Mouse (Mus musculus): ENCODE measurements at regions not wholly inside any gene's neighbourhood (a gene's known extent, or its start where the extent isn't known, plus 50 kb on each side); places are given as distances from the start of the nearest gene placed in this dataset.

DNA sequence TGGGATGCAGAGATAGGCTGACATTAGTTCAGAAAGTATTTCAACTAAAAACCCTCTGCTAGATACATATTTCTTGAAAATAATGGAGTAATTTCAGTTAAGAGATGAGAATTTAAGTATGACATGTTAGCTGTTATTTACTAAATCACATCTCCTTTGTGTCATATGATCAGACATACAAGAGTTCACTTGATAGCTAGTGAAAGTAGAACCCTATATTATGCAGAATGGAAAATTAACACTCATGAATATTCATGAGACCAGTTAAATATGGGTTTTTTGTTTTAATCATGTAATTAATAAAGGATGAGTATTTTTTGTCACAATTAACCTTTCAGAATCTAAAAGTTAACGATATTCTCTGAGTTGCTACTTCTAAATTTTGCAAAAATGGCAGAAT lies 1349.4 kb downstream of the Slc22a22 start:
- no peak for DNase-seq

DNA sequence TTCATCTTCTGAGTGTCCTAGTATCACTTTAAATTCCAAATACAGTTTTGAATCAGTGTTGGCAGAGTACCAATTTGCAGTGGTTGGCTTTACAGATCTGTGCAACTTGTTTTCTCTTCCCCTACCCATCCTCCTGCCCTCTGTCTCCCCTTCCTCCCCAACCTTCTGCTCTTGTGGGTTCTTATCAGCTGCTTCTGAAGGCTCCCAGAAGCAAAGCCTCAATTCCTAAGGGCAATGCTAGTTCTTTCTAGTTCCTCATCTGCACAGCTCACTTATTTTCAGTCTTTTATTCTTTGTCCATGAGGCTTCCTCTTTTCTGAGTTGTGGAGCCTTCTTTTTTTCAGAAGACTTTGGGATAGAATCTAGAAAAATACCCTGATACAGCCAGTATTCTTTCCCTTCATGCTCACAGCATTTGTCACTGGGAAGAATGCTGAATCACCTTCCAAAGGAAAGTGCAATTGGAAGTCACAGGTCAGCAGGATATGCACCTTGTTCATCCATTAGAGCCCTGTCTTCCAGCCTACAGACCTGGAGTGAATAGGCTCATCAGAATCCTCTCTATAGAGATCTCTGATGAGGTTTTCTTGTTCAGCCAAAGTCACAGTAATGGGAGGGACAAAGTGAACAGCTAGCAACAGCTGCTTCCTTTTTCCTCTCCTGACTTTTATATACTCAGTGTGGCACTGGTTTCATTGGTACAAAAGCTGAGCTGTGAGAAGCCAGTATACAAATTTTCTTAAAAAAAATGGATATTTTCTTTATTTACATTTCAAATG lies 1357.9 kb downstream of the Slc22a22 start:
- no peak for DNase-seq

- no peak for DNase-seq
Measured at GRCm38 (mm10) chr15:56108313-56108712, 1369.1 kb downstream of the Slc22a22 start.

GRCm38 (mm10) chr15:56107719-56108118 lies 1369.7 kb downstream of the Slc22a22 start:
- no peak for DNase-seq

DNA sequence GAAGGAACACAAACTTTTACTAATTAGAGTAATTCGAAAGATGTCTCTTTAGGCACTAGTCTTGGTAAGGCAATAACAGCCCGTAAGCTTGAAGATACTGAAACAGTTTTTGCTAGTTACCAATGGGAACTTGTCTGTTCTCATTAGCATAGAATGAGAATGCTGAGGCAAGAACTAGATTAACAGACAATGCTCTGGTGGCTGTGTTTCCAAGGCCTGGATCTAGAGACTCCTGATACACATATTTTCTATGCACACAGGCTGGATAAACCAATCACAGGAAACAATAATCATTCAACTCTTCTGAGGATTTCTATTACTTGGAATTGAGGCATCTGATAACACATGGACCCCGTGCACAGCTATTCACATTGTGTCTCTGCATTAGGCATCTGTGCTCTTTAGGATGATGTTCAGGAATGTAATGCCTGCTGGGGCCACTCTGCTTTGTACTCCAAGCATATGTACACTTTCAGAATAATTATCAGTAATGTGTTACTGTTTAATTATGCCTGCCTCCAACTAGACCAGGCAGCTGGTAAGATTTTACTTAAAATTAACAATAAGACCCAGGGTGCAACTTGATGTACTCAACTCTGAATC lies 1377.2 kb downstream of the Slc22a22 start:
- DNase-seq: no peak

GRCm38 (mm10) chr15:56077838-56078567 lies 1399.4 kb downstream of the Slc22a22 start:
- DNase-seq: no peak

GRCm38 (mm10) chr15:56077081-56077480 lies 1400.3 kb downstream of the Slc22a22 start:
- DNase-seq: no peak

DNA sequence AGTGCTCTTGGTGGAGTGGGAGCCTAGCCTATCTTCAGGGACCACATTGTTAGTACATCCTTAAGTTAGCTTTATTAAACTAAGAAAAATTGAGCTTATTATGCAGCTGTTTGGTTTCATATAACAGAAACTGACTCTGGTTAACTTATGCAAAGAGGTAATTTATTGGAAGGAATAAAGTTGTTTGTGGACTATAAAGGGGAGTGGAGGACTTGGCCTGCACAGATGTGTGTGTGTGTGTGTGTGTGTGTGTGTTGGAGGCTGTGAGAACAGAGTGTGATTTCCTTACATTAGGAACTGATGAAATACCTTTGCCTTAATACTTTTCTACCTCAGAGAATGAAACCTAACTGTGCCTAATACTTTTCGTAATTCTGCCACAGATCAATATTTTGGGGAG lies 1400.7 kb downstream of the Slc22a22 start:
- no peak for DNase-seq

DNA sequence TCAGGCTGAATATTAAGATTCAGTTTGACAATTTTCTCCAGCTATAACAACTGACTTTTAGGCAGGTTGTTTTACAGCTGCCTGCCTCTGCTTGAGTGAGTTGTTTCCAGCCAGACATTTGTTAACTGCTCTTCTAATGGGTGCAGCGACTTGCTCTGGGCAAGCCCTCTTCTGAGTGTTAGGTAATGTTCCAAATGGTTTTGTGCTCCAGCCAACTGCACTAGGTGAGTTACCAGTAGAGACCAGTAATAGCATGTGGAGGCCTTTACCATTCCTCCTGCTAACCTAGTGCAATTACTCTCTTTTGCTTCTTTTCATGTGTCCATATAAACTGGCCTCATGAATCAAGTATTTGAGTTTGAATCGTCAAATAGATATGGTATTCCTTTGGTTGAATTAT lies 1407.9 kb downstream of the Slc22a22 start:
- no peak for DNase-seq

GRCm38 (mm10) chr15:56067214-56067613 lies 1410.2 kb downstream of the Slc22a22 start:
- DNase-seq: no peak

DNA sequence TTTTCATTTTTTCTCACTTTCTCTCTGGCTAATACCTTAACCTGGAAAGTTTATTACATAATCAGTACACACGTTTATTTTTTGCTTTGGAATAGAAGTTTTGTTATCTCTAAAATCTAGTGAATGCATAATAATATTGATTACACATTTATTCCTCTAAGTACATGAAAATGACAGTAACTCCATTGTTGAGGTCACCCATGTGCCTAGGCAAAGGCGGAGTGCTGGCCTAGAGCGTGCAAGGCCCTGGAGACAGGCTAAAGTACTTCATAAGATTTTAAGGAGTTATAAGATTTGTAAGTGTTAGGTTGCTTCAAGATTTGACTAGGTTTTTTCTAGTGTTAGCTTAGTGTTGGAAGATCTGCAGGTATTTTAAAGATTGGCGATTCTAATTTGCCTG lies 1410.9 kb downstream of the Slc22a22 start:
- no peak for DNase-seq

GRCm38 (mm10) chr15:56065872-56066534 lies 1411.4 kb downstream of the Slc22a22 start:
- no peak for DNase-seq

DNA sequence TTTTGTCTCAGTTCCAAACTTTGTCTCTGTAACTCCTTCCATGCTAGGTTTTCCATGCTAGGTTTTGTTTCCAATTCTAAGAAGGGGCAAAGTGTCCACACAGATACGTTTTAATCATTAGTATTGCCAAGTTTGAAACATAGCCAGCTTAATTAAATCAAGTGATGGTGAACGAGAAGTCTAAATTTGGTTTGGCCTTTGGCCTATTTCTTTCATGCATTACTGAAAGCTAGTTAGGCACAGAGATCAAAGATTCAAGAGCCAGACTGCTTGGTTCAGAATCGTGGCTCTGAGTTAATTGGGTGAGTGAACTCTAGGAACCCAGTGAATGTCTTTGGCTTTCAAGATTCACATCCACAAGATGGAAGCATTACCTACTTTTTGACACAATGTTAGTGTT lies 1414.8 kb downstream of the Slc22a22 start:
- DNase-seq: no peak

DNA sequence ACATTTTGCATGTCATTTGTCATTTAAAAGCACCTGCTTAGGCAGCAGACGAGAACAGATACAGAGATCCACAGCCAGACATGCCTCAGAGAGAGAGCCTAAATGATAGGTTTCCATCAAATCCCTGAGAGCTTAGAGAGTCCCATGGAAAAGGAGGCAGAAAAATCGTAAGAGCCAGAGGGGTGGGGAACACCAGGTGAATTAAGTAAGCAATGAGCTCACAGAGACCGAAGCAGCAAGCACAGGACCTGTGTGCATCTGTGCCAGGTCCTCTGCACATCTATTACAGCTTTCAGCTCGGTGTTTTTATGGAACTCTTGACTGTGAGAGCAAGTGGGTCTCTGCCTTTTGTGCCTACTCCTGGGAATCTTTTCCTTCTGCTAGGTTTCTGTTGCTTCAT lies 1416.1 kb downstream of the Slc22a22 start:
- no peak for DNase-seq

- no peak for DNase-seq
Measured at GRCm38 (mm10) chr15:56050716-56051115, 1426.7 kb downstream of the Slc22a22 start.

DNA sequence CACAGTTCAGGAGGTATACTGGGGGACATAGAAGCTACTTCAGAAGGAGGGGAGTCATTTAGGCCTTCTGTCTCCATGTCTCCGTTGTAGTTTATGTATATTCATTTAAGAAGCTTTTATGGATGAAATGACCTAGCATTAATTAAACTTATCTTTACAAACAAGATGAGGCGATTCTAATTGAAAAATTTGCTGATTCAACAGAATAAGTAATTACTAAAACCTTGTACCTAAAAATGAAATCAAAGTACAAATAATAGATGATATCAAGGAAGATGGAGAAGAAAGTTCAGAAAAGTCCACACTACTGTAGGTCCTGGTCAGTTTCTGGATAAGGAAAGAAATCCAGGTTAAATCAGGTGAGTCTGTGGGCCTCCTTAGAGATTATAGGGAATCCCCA lies 1429.6 kb downstream of the Slc22a22 start:
- DNase-seq: no peak

DNA sequence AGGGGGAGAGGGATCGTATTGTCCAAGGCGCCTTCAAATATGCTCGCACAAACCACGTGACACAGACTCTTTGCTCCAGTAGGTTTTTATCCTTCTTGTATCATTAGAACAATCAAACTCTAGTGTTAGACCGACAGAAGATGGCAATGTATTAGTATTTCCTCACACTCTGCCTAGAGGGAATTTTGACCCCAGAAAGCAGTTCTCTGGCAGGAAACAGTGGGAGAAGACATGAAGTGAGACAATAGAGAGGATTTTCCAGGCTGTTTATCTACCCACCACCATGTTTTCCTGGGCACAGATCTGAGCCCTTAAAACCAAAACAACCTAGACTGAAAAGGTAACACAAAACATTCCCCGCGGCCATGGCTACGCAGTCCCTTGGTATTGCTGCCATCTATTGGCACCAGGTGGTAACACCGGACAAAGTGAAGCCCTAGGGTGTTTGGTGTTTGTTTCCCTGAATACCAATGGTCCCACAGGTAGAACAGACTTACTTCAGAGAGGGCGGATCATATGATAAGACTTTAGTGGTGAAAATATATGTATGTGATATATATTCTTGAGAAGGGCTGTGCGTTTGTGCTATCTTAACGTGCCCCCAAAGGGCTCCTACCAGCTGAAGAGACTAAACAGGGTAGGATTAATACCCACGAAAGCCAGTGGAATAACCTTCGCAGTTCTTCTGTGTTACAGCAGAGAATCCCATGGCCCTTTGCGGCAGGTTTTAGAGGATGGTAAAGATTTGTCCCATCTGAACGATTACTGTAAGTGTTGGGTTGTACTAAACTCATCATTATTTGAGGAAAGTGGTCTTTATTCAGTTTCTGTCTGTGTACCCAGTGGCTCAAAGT lies 1430.5 kb downstream of the Slc22a22 start:
- peak; percentile 66 to 67 for DNase-seq

DNA sequence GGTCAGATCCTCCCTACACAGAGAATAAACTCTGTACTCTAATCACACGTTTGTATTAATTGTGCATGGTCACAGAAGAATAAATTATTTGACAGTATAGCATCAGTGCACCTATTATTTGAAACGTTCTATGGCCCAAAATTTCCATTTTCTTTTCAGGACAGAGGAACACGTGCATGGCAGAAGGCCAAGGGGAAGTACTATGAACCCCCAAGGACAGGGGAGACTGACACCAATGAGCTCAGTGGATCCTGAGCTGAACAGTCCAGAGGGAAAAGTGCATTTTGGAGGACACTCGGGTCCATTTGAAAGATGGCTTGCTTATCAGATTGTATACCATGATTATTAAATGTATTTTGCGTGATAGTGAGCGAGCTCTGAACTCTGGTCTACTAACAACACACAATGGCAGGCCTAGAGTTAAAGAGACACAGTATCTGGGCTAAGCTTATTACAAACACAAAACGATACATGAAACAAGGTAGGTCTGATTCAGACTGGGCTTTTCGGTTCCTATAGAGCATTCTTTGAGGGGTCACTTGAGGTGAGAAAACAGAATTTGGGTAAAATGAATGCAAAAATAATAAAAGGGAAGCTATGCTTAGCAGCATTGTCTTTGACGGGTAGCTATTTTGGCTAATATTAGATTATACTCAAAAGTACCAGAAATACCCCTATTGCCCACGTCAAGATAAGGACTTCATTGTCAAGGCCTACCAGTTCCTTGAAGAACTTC lies 1431.7 kb downstream of the Slc22a22 start:
- DNase-seq: no peak

- DNase-seq: no peak
Measured at GRCm38 (mm10) chr15:56043282-56043681, 1434.1 kb downstream of the Slc22a22 start.

- no peak for DNase-seq
Measured at GRCm38 (mm10) chr15:56042449-56042848, 1435.0 kb downstream of the Slc22a22 start.

GRCm38 (mm10) chr15:56030007-56030406 lies 1447.4 kb downstream of the Slc22a22 start:
- no peak for DNase-seq

Data from layer of hippocampus, postnatal 36 days (tissue).